Mouse (Mus musculus): Measurements from ENCODE around the gene Myof.

The Myof gene

GRCm38 (mm10) chr19:37937092-37937491 lies 106.3 kb downstream of the Myof start:
- CTCF ChIA-PET, result interaction anchor here (0.5 to 1.6 kb wide), 14 partner anchors 17 to 1635 kb away, joined by 3 to 7 read pairs (median 3); partner anchors contain the start of gene Cyp26a1 (in 1 of the 4)

GRCm38 (mm10) chr19:37934640-37935039 lies 108.7 kb downstream of the Myof start:
- CTCF ChIA-PET, result interaction anchor here in 2 of 4 experiments (1.3 to 1.8 kb wide), 3 partner anchors 10 to 287 kb away, joined by 3 to 5 read pairs (median 4); no protein-coding TSS in a partner anchor
- POLR2A ChIA-PET, result interaction anchor here in 1 of 4 experiments (0.6 to 0.9 kb wide), 2 partner anchors 12 to 446 kb away, joined by 3 read pairs; no protein-coding TSS in a partner anchor

More at GRCm38 (mm10) chr19:37937092-37937491, 106.3 kb downstream of the Myof start:
- POLR2A ChIA-PET, result no interaction called here

GRCm38 (mm10) chr19:37932198-37932597 lies 111.2 kb downstream of the Myof start:
- ChIA-PET CTCF (no interaction called here), POLR2A (no interaction called here)

DNA sequence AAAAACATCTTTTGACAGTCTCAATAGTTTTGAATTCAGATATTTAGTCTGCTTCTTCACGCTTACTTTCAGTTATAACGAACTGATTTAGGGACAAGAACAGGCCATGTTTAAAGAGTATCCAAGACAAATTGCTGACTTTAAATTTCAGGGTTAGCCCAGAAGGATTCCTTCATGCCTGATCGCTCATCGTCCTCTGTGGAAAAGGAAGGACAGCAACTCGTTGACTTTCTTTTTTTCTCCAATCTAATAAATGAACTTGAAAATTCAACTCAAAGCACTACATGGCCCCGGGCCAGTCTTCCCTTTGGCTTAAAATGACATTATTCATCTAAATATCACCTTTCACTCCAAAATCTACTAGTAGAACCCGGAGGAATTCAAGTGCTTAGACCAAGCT lies 115.5 kb downstream of the Myof start:
- CTCF ChIA-PET, result interaction anchor here in 1 of 4 experiments (0.6 to 0.7 kb wide), 2 partner anchors 152 to 1952 kb away, joined by 4 to 18 read pairs; no protein-coding TSS in a partner anchor

GRCm38 (mm10) chr19:37925323-37925722 lies 118.1 kb downstream of the Myof start:
- CTCF ChIA-PET, result no interaction called here
- POLR2A ChIA-PET, result no interaction called here

More for the DNA sequence above, 115.5 kb downstream of the Myof start:
- POLR2A ChIA-PET, result interaction anchor here in 1 of 4 experiments (0.6 kb wide), 1 partner anchor 23 kb away, joined by 3 read pairs; no protein-coding TSS in a partner anchor

DNA sequence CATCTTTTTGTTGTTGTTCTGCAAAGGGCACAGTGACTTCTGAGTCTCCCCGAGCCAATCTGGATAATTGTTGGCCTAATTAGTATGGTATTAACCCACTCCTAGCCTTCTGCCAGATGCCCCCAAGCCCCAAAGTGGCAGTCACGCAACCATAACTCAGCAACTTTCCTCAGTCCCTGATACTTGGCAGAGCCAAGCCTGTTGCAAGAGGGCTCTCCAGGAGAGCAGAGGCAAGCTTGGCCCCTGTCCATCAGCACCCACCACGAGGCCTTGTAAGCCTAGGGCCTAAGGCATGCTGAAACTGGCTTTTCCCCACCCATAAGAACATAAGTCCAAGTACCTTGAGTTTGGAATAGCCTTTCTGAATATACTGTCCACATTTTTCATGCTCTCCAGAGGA lies 119.1 kb downstream of the Myof start:
- ChIA-PET CTCF (no interaction called here), POLR2A (no interaction called here)

DNA sequence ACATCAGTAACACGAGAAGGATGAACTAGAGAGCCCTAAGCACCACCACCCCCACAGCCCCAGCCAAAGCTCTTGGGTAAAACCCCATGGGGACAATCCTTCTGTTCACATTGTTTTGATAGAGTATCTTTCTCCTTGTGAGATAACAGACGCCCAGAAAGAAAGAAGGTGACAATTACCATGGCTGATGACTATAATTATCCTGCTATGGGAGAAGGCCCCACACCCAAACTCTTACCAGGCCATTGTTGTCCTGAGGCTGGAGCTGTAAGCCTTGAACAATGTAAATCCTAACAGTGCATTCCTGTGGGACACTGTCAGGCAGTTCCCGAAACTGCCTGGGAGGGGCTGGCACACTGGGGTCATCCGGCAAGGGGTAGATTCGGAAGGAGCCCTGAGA lies 122.3 kb downstream of the Myof start:
- POLR2A ChIA-PET, result interaction anchor here in 2 of 4 experiments (0.6 to 1.9 kb wide), 11 partner anchors 13 to 546 kb away, joined by 3 to 8 read pairs (median 3); partner anchors contain the start of gene Fra10ac1 (in 1 of the 2)

DNA sequence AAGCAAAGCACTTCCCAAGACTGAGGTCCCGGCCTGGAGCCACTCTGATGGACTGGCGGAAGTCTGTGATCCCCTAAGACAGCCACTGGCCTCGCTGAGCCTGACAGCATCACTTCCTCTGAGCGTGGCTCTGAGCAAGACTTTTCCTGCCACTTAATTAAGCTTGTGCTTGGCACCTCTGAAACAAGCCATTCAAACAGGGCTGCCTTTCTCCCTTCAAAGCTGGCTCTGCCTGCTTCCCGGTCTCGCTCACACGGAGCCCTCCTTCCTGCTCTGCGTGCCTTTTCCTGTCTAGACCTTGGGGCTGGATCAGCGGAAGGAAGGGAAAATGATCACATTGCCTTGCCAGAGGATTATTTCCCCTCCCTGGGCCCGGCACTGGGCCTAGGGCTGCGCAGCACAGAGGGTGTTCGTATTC lies 124.9 kb downstream of the Myof start:
- CTCF ChIA-PET, result interaction anchor here in 1 of 4 experiments (0.6 kb wide), 1 partner anchor 268 kb away, joined by 3 read pairs; no protein-coding TSS in a partner anchor
- POLR2A ChIA-PET, result interaction anchor here in 1 of 4 experiments (0.6 kb wide), 1 partner anchor 473 kb away, joined by 3 read pairs; no protein-coding TSS in a partner anchor

More for the DNA sequence above, 122.3 kb downstream of the Myof start:
- CTCF ChIA-PET, result interaction anchor here (0.5 to 1.2 kb wide), 4 partner anchors 34 to 822 kb away, joined by 3 to 4 read pairs (median 3); no protein-coding TSS in a partner anchor

DNA sequence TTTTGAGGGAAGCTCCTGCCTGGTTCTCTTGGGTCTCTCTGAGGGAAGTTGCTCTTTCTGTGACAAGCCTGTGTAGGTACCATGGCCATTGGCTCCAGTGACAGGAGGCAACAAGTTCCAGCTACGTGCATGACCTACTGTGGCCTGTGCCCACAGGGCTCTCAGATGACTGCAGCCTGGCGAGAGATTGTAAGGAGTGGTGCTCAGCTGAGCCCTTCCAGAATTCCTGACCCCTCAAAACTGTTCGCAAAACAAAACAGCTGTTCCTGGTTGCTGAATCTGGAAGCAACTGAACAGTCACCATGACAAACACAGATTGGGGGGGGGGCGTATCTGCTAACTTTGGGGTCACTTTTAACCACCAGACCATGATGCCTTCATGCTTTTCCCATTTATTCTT lies 129.1 kb downstream of the Myof start:
- ChIA-PET CTCF (interaction anchor here in 1 of 4 experiments (0.6 kb wide), 1 partner anchor 154 kb away, joined by 3 read pairs; no protein-coding TSS in a partner anchor), POLR2A (interaction anchor here in 2 of 4 experiments (0.5 to 0.6 kb wide), 2 partner anchors 141 to 273 kb away, joined by 4 to 5 read pairs; no protein-coding TSS in a partner anchor)

- POLR2A ChIA-PET, result interaction anchor here in 1 of 4 experiments (0.6 kb wide), 1 partner anchor 476 kb away, joined by 3 read pairs; no protein-coding TSS in a partner anchor
- CTCF ChIA-PET, result no interaction called here
These were observed 130.9 kb downstream of the Myof start for GRCm38 (mm10) chr19:37912501-37912900.

- ChIA-PET POLR2A (no interaction called here), CTCF (no interaction called here)
These were observed 133.5 kb downstream of the Myof start for GRCm38 (mm10) chr19:37909830-37910261.

- POLR2A ChIA-PET, result interaction anchor here in 2 of 4 experiments (0.5 to 1.1 kb wide), 4 partner anchors 9 to 65 kb away, joined by 3 read pairs; no protein-coding TSS in a partner anchor
- CTCF ChIA-PET, result interaction anchor here in 3 of 4 experiments (0.6 kb wide), 3 partner anchors 315 to 882 kb away, joined by 3 to 5 read pairs (median 5); no protein-coding TSS in a partner anchor
These were observed 135.7 kb downstream of the Myof start for GRCm38 (mm10) chr19:37907451-37908320.

DNA sequence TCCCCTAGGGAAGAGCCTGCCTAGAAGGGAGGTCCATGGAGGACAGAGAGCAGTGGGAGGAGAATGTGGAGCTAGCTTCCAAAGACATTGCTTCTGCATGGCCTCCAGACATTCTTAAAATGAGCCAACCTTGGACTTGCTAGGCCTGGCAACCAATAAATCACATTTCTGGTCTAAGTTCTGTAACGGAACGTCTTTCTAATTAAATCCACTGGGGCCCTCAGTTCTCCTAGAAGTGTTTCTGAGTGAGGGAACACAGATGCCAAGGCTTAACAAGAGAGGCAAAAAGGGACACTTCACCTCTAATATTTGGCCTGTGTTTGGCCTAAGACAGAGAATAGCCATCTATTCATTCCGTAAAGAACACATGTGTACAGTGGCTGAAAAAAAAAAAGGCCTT lies 136.5 kb downstream of the Myof start:
- POLR2A ChIA-PET, result interaction anchor here in 1 of 4 experiments (0.6 to 1.1 kb wide), 2 partner anchors 9 to 10 kb away, joined by 3 read pairs; no protein-coding TSS in a partner anchor
- CTCF ChIA-PET, result interaction anchor here in 2 of 4 experiments (0.6 kb wide), 2 partner anchors 316 to 882 kb away, joined by 3 to 5 read pairs; no protein-coding TSS in a partner anchor

DNA sequence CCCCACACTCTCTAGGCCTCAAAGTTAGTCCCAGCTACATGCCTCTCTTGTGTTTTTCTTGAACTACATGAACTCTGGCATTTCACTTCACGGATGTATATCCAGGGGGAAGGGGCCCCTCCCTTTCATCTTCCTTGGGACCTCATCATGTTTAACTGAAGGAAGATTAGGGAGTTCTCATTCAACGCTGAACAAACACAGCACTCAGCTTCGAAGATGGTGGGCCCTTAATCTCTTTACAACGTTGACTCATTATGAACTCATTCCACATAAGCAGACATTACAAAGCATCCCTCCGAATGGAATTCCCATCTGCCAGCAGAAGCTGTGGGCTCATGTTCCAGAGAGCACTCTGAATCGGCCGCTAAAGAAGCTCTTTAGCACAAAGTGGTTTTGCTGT lies 147.3 kb downstream of the Myof start:
- CTCF ChIA-PET, result interaction anchor here in 2 of 4 experiments (0.6 to 0.9 kb wide), 2 partner anchors 189 to 332 kb away, joined by 3 to 8 read pairs; no protein-coding TSS in a partner anchor
- POLR2A ChIA-PET, result interaction anchor here in 1 of 4 experiments (0.5 kb wide), 1 partner anchor 15 kb away, joined by 6 read pairs; no protein-coding TSS in a partner anchor

DNA sequence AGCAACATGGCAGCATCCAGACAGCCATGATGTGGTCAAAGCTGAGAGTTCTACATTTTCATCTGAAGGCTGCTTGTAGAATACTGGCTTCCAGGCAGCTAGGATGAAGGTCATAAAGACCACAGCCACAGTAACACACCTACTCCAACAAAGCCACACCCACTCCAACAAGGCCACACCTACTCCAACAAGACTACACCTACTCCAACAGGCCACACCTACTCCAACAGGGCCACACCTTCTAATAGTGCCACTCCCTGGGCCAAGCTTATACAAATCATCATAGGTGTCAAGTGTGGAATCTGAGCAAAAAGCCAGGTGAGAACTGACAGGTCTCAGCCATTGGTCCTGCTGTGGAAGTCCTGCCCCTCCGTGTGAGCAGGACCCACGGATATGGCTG lies 152.4 kb downstream of the Myof start:
- ChIA-PET CTCF (interaction anchor here in 2 of 4 experiments (0.5 to 1.4 kb wide), 2 partner anchors 64 to 235 kb away, joined by 3 to 4 read pairs; no protein-coding TSS in a partner anchor), POLR2A (no interaction called here)

DNA sequence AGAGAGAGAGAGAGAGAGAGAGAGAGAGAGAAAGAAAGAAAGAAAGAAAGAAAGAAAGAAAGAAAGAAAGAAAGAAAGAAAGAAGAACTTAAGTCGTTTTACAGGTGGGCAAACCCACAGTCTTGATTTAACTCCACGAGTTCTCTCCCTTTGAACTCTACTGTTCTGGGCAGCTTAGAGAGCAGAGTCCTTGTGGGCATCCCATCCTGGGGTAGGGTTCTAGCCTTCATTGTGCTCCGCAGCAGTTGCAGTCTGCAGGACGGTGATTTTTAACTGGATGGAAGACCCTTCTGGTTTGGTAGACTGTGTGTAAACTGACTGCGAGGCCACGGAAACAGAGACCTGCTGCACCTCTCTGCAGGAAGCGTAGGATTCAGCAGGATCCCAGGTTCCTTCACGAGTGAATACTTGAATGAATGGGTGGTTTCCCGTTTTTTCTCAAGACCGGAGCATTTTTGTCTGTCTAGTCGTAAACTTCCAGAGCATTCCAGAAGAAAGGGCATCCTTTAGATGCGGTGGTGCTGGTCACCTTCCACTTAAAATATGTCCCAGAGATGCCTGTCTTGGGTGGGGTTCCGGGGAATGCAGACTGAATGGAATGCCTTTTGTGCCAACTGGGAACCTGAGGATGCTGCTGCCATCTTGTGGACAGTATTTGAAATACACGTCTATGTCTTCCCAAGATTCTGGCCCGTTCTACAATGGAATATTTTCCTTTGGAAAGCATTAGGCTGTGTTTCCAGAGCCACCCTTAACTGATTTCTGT lies 156.8 kb downstream of the Myof start:
- POLR2A ChIA-PET, result no interaction called here
- CTCF ChIA-PET, result interaction anchor here in 1 of 4 experiments (0.5 kb wide), 1 partner anchor 60 kb away, joined by 3 read pairs; no protein-coding TSS in a partner anchor

GRCm38 (mm10) chr19:37881431-37882081 lies 161.8 kb downstream of the Myof start:
- POLR2A ChIA-PET, result interaction anchor here (0.5 to 1.7 kb wide), 8 partner anchors 14 to 998 kb away, joined by 3 to 8 read pairs (median 4); no protein-coding TSS in a partner anchor
- CTCF ChIA-PET, result interaction anchor here in 3 of 4 experiments (0.6 to 0.9 kb wide), 5 partner anchors 178 to 699 kb away, joined by 3 to 6 read pairs (median 3); no protein-coding TSS in a partner anchor
